Mouse (Mus musculus) adrenal gland, postnatal 36 days (tissue): ENCODE results near the gene Wfdc12. TPM values are rescaled to one million over a fixed set of nuclear protein-coding genes. Genes with fewer than 3 reads are reported as not detected.

Source experiments
- total RNA-seq, 2 experiments: library from RNA; stranded (reverse); gene quantifications; 2 replicates each; pipeline ENCODE4 v1.2.3; 2021

Wfdc12 gene
- total RNA-seq, 2 experiments from 2014 or later: 0.43 to 1.4 TPM

Other genes with a start within 250 kb of the Wfdc12 start
- gene Ywhab, start 195.6 kb downstream of the Wfdc12 start, total RNA-seq: 100 to 1,000 TPM; 264 to 302 TPM
- gene Pabpc1l, start 165.2 kb downstream of the Wfdc12 start, total RNA-seq: 1 to 10 TPM; 1.2 to 1.9 TPM
- gene Stk4, start 120.3 kb downstream of the Wfdc12 start, total RNA-seq: 10 to 100 TPM; 27.5 to 32.4 TPM
- 10 to 100 TPM; 32.9 to 41.5 TPM for gene Tomm34, start 119.4 kb downstream of the Wfdc12 start, total RNA-seq
- gene Kcns1, start 19.5 kb downstream of the Wfdc12 start, total RNA-seq: not detected
- gene Wfdc5, start 7.9 kb downstream of the Wfdc12 start, total RNA-seq: not detected
- not detected for gene Wfdc15a, start 9.5 kb upstream of the Wfdc12 start, total RNA-seq
- not detected for gene Wfdc15b, start 31.1 kb upstream of the Wfdc12 start, total RNA-seq
- not detected for gene Svs2, start 47.9 kb upstream of the Wfdc12 start, total RNA-seq
- not detected for gene Svs3b, start 66.0 kb upstream of the Wfdc12 start, total RNA-seq
- not detected for gene Svs4, start 87.9 kb upstream of the Wfdc12 start, total RNA-seq
- not detected for gene Svs3a, start 98.7 kb upstream of the Wfdc12 start, total RNA-seq
- not detected for gene Svs6, start 126.1 kb upstream of the Wfdc12 start, total RNA-seq
- 1 to 10 TPM; 2.7 to 4.3 TPM for gene Svs5, start 142.1 kb upstream of the Wfdc12 start, total RNA-seq
- 10 to 100 TPM; 17.0 to 18.0 TPM for gene Slpi, start 198.5 kb upstream of the Wfdc12 start, total RNA-seq
- gene Rbpjl, start 212.5 kb upstream of the Wfdc12 start, total RNA-seq: not detected
- 1 to 10 TPM in 1 of 2 experiments, under 1 TPM in 1; 0.92 to 1.4 TPM for gene Matn4, start 214.6 kb upstream of the Wfdc12 start, total RNA-seq